Mouse (Mus musculus): ENCODE data around the gene Zfp113. TPM values are rescaled to one million over a fixed set of nuclear protein-coding genes. Genes with fewer than 3 reads are reported as not detected.
A peak's percentile ranks its signal among the peaks of the same experiment; 100 is the strongest.

Gene Zfp113
- polyA plus RNA-seq, 1 experiment = 3.0 TPM

- Histone ChIP-seq H3K36me3 (ENCODE audit: control insufficient read depth, insufficient read depth) (peaks cover 14% of the 10 kb centered on the region), H3K4me3 (peak overlapping the region; percentile 92), H3K27me3 (ENCODE audit: control insufficient read depth, insufficient read depth, insufficient read length) (no peaks in the 10 kb centered on the region), H3K4me2 (ENCODE audit: low read depth) (peak overlapping the region; percentile 67), H3K79me2 (ENCODE audit: control insufficient read depth, insufficient read depth) (peaks cover 19% of the 10 kb centered on the region), H3ac (ENCODE audit: control insufficient read depth, insufficient read length) (no peak overlapping the region)
- TF ChIP-seq REST (IDR thresholded peaks at IDR 0.05; ENCODE audit: insufficient read depth, insufficient read length) = no peak
- TF ChIP-seq SRF (IDR thresholded peaks at IDR 0.05; ENCODE audit: control insufficient read depth, insufficient read length, low read depth) = no peak
- TF ChIP-seq MYOD1 (IDR thresholded peaks at IDR 0.05; ENCODE audit: control insufficient read depth in 1 of 3, insufficient read length in 2 of 3, low read depth in 2 of 3) = peak in 1 of 3 experiments; percentile 35
- no peak for TF ChIP-seq POLR2A (IDR thresholded peaks at IDR 0.05; ENCODE audit: insufficient read length, low read depth)
- no peak for TF ChIP-seq CEBPB (IDR thresholded peaks at IDR 0.05; ENCODE audit: insufficient read depth, poor library complexity, severe bottlenecking)
- no peak for TF ChIP-seq POLR2AphosphoS2 (IDR thresholded peaks at IDR 0.05; ENCODE audit: insufficient read length, low read depth)
- TF ChIP-seq TCF12 (IDR thresholded peaks at IDR 0.05; ENCODE audit: insufficient read depth, poor library complexity, severe bottlenecking) = peak; percentile 14
- no peak for TF ChIP-seq MAX (IDR thresholded peaks at IDR 0.05; ENCODE audit: low read depth)
- peak in 2 of 3 experiments; percentile 15 to 23 for TF ChIP-seq MYOG (IDR thresholded peaks at IDR 0.05; ENCODE audit: control insufficient read depth in 1 of 3, insufficient read depth in 1 of 3, insufficient read length in 2 of 3, low read depth in 2 of 3)
- TF ChIP-seq USF1 (IDR thresholded peaks at IDR 0.05; ENCODE audit: low read depth) = no peak
- no peak for TF ChIP-seq E2F4 (IDR thresholded peaks at IDR 0.05; ENCODE audit: insufficient read depth)
These were observed 17.7 kb upstream of the Zfp113 start for GRCm38 (mm10) chr5:138173217-138173616.

- TF ChIP-seq USF1 (IDR thresholded peaks at IDR 0.05; ENCODE audit: low read depth) = peak; percentile 91
- no peak for TF ChIP-seq TCF3 (IDR thresholded peaks at IDR 0.05; ENCODE audit: insufficient read length, low read depth)
- TF ChIP-seq MYOD1 (IDR thresholded peaks at IDR 0.05; ENCODE audit: control insufficient read depth in 1 of 3, insufficient read length in 2 of 3, low read depth in 2 of 3) = no peak
- peak; percentile 9 for TF ChIP-seq SRF (IDR thresholded peaks at IDR 0.05; ENCODE audit: control insufficient read depth, insufficient read length, low read depth)
- peak; percentile 42 for TF ChIP-seq E2F4 (IDR thresholded peaks at IDR 0.05; ENCODE audit: insufficient read depth)
- peak; percentile 39 for TF ChIP-seq POLR2A (IDR thresholded peaks at IDR 0.05; ENCODE audit: insufficient read length, low read depth)
- peak within 1 kb of the TSS; percentile 92 for H3K4me3 ChIP-seq
- peak within 1 kb of the TSS; percentile 94 for H3K4me2 ChIP-seq (ENCODE audit: low read depth)
- peaks cover 19% of the 10 kb centered on the region for H3K79me2 ChIP-seq (ENCODE audit: control insufficient read depth, insufficient read depth)
- H3K27me3 ChIP-seq (ENCODE audit: control insufficient read depth, insufficient read depth, insufficient read length) = no peaks in the 10 kb centered on the region
- peaks cover 13% of the 10 kb centered on the region for H3K36me3 ChIP-seq (ENCODE audit: control insufficient read depth, insufficient read depth)
- peak within 1 kb of the TSS; percentile 34 for H3ac ChIP-seq (ENCODE audit: control insufficient read depth, insufficient read length)
These were observed 16.3 kb upstream of the Zfp113 start, which contains the start of the genes Ap4m1 and Mcm7 for GRCm38 (mm10) chr5:138171695-138172491. Gene Ap4m1 (plus strand): TSS chr5:138172002. Gene Mcm7 (minus strand): TSS chr5:138172422.

GRCm38 (mm10) chr5:138170936-138171561, 15.5 kb upstream of the Zfp113 start:
- TF ChIP-seq MYOG (IDR thresholded peaks at IDR 0.05; ENCODE audit: control insufficient read depth in 1 of 3, insufficient read depth in 1 of 3, insufficient read length in 2 of 3, low read depth in 2 of 3) (peak in 1 of 3 experiments; percentile 33), REST (IDR thresholded peaks at IDR 0.05; ENCODE audit: insufficient read depth, insufficient read length) (no peak), TCF12 (IDR thresholded peaks at IDR 0.05; ENCODE audit: insufficient read depth, poor library complexity, severe bottlenecking) (no peak), MYOD1 (IDR thresholded peaks at IDR 0.05; ENCODE audit: control insufficient read depth in 1 of 3, insufficient read length in 2 of 3, low read depth in 2 of 3) (peak in 1 of 3 experiments; percentile 20), CEBPB (IDR thresholded peaks at IDR 0.05; ENCODE audit: insufficient read depth, poor library complexity, severe bottlenecking) (no peak), USF1 (IDR thresholded peaks at IDR 0.05; ENCODE audit: low read depth) (peak; percentile 24), TCF3 (IDR thresholded peaks at IDR 0.05; ENCODE audit: insufficient read length, low read depth) (no peak), SRF (IDR thresholded peaks at IDR 0.05; ENCODE audit: control insufficient read depth, insufficient read length, low read depth) (peak; percentile 59), MAX (IDR thresholded peaks at IDR 0.05; ENCODE audit: low read depth) (peak; percentile 96), E2F4 (IDR thresholded peaks at IDR 0.05; ENCODE audit: insufficient read depth) (peak; percentile 66), POLR2AphosphoS2 (IDR thresholded peaks at IDR 0.05; ENCODE audit: insufficient read length, low read depth) (peak; percentile 54), POLR2A (IDR thresholded peaks at IDR 0.05; ENCODE audit: insufficient read length, low read depth) (peak; percentile 57)
- Histone ChIP-seq H3K4me3 (peak overlapping the region; percentile 92), H3K27me3 (ENCODE audit: control insufficient read depth, insufficient read depth, insufficient read length) (no peaks in the 10 kb centered on the region), H3ac (ENCODE audit: control insufficient read depth, insufficient read length) (peak overlapping the region; percentile 34), H3K79me2 (ENCODE audit: control insufficient read depth, insufficient read depth) (peaks cover 19% of the 10 kb centered on the region), H3K36me3 (ENCODE audit: control insufficient read depth, insufficient read depth) (peaks cover 18% of the 10 kb centered on the region), H3K4me2 (ENCODE audit: low read depth) (peak overlapping the region; percentile 94)

- peak; percentile 19 for TF ChIP-seq POLR2A (IDR thresholded peaks at IDR 0.05; ENCODE audit: insufficient read length, low read depth)
- TF ChIP-seq REST (IDR thresholded peaks at IDR 0.05; ENCODE audit: insufficient read depth, insufficient read length) = no peak
- TF ChIP-seq POLR2AphosphoS2 (IDR thresholded peaks at IDR 0.05; ENCODE audit: insufficient read length, low read depth) = peak; percentile 48
- no peak for TF ChIP-seq TCF3 (IDR thresholded peaks at IDR 0.05; ENCODE audit: insufficient read length, low read depth)
- Histone ChIP-seq H3K27me3 (ENCODE audit: control insufficient read depth, insufficient read depth, insufficient read length) (no peaks in the 10 kb centered on the region), H3K79me2 (ENCODE audit: control insufficient read depth, insufficient read depth) (peaks cover 35% of the 10 kb centered on the region), H3ac (ENCODE audit: control insufficient read depth, insufficient read length) (no peak overlapping the region), H3K4me3 (no peak overlapping the region), H3K36me3 (ENCODE audit: control insufficient read depth, insufficient read depth) (peaks cover 30% of the 10 kb centered on the region), H3K4me2 (ENCODE audit: low read depth) (no peak overlapping the region)
These were observed 10.1 kb upstream of the Zfp113 start for GRCm38 (mm10) chr5:138165594-138165993.
